Mouse (Mus musculus): ENCODE measurements at regions not wholly inside any gene's neighbourhood (a gene's known extent, or its start where the extent isn't known, plus 50 kb on each side); places are given as distances from the start of the nearest gene placed in this dataset.

DNA sequence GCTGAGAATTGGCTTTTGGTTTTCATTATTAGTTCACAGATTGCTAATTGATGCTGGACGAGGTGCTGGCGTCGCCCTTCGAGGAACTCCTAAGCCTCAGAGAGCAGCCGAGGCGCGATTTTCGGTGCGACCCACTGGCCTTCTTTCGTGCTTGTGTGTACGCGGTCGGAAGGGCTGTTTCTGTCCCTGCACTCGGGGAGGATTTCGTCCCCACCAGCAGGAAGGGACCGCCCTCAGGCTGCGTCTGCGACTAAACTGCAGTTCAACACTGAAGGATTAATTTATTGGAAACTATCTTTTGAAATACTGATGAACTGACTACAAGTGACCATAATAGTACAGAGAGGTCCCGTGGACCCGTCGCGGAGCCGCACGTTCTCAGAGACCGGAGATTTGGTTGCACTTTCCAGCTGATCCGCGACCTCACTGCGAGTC, 228.4 kb upstream of the Sall1 start:
- no peaks in the 10 kb centered on the region for H3K4me1 ChIP-seq (ENCODE audit: control insufficient read depth, low read depth, low read length)
- H3K27ac ChIP-seq (ENCODE audit: low read length), result no peak overlapping the region
- H3K4me3 ChIP-seq (ENCODE audit: low read depth, low read length), result peak overlapping the region; percentile 38
- no peaks in the 10 kb centered on the region for H3K36me3 ChIP-seq (ENCODE audit: control insufficient read depth, insufficient read depth)
- H3K9ac ChIP-seq (ENCODE audit: low read depth, low read length), result no peak overlapping the region
- H3K27me3 ChIP-seq (ENCODE audit: control insufficient read depth, insufficient read depth, low read depth, low read length), result no peaks in the 10 kb centered on the region; the same call in 1 of the 2 replicates
- no peak for ATAC-seq (ENCODE audit: low read depth)
- H3K4me2 ChIP-seq (ENCODE audit: low read depth, low read length), result peak overlapping the region; percentile 39
- no peaks in the 10 kb centered on the region for H3K9me3 ChIP-seq (replicated peaks; ENCODE audit: control insufficient read depth, low read length)
- 2% methylated on average over 28 of the region's 28 CpGs for WGBS (ENCODE audit: insufficient replicate concordance)

DNA sequence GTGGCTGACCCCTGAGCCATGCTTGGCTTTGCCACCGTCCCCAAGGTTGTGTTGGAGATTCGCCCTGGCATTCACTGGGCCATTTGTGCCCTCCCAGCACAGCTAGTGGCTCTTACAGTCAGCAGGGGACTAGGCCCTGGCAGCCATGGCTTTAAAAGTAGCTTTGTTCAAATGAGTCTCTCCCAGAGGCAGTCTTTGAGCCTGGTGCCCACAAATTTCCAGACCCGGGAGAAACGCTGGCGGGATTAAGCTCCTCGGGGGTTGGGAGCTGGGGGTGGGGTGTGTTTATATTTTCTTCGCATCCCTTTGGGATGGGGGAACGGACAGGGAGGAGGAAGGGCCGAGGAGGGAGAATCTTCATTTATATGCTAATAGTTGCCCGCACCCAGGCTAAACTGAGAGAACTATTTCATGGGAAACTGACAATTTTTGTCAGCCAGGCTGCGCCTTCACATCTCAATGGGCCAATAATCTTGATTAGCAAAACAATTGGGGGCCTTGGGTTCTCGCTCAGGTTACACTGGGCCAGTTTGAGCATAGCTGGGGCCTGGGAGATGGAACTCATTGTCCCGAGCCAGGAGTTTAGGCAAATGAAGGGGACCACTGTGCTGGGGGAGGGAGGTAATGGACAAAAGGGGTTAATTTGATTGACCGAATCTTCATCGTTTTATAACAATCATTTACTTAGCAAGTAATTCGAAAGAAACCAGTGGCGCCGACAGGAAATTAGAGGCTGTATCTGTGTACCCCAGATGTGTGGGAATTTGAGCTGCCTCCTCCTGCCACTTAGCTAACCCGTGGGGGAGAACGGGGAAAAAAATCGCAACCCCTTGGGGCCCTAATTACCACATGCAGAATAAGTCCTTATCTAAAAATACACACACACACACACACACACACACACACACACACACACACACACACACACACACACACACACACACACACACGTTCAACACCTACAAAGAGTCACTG, 227.7 kb upstream of the Sall1 start:
- ATAC-seq (ENCODE audit: low read depth), result no peak
- Histone ChIP-seq H3K4me1 (ENCODE audit: control insufficient read depth, low read depth, low read length) (no peaks in the 10 kb centered on the region), H3K27ac (ENCODE audit: low read length) (no peak overlapping the region), H3K4me2 (ENCODE audit: low read depth, low read length) (peak overlapping the region; percentile 39; the same call in 1 of the 2 replicates), H3K9ac (ENCODE audit: low read depth, low read length) (no peak overlapping the region), H3K9me3 (replicated peaks; ENCODE audit: control insufficient read depth, low read length) (no peaks in the 10 kb centered on the region), H3K36me3 (ENCODE audit: control insufficient read depth, insufficient read depth) (no peaks in the 10 kb centered on the region), H3K4me3 (ENCODE audit: low read depth, low read length) (no peak overlapping the region), H3K27me3 (ENCODE audit: control insufficient read depth, insufficient read depth, low read depth, low read length) (no peaks in the 10 kb centered on the region; the same call in 1 of the 2 replicates)
- WGBS (ENCODE audit: insufficient replicate concordance), result 22% methylated on average over 21 of the region's 22 CpGs

DNA sequence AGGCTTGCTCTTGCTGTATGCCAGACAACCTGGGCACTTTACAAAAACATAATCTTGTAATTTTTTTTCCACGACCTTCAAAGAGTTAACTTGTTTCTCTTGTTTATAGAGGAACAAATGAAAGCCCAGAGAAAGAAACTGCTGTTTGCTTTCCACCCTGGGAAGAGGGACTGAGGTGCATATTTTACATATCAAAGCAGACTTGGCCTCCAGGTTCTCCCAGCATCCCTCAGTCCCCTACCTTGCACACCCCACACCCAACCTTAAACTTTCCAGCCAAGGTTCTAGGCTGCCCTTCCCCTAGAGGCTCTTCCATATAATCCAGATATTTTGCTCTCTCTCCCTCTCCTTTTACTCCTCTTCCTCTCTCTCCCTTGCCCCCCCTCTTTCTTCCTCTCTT, 226.0 kb upstream of the Sall1 start:
- Histone ChIP-seq H3K4me1 (ENCODE audit: control insufficient read depth, low read depth, low read length) (no peaks in the 10 kb centered on the region), H3K9me3 (replicated peaks; ENCODE audit: control insufficient read depth, low read length) (no peaks in the 10 kb centered on the region), H3K4me2 (ENCODE audit: low read depth, low read length) (no peak overlapping the region), H3K27me3 (ENCODE audit: control insufficient read depth, insufficient read depth, low read depth, low read length) (no peaks in the 10 kb centered on the region; the same call in 1 of the 2 replicates), H3K4me3 (ENCODE audit: low read depth, low read length) (no peak overlapping the region), H3K27ac (ENCODE audit: low read length) (no peak overlapping the region), H3K36me3 (ENCODE audit: control insufficient read depth, insufficient read depth) (no peaks in the 10 kb centered on the region), H3K9ac (ENCODE audit: low read depth, low read length) (no peak overlapping the region)
- 21% methylated on average over 1 of the region's 1 CpGs for WGBS (ENCODE audit: insufficient replicate concordance)
- no peak for ATAC-seq (ENCODE audit: low read depth)

DNA sequence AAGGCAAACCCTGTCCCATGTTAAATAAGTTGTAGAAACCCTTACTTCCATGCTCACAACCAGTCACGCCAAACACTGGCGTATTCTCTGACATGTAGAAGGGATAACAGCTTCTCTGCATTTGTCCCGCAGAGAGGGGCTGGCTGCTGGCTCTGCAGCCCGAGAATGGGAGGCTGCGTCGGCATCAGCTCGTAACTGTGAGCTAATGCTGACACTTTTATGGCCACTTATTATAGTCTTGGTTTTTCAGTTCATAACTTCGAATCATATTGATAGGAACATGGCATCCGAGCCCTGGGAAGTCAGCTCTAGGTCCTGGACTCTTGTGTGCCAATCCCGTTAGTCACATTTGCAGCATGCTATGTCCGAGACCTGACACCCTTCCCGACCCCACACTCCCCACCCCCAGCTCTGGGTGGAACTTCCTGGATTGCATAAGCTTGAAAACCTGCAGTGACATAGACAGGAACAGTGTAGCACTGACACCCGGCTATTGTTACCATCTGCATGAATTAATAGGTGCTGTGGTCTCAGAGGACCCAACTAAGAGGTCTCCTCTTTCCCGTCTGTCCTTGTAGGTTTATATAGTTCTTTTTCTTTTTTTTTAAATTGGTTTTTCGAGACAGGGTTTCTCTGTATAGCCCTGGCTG, 217.3 kb upstream of the Sall1 start:
- no peaks in the 10 kb centered on the region for H3K9me3 ChIP-seq (replicated peaks; ENCODE audit: control insufficient read depth, low read length)
- H3K36me3 ChIP-seq (ENCODE audit: control insufficient read depth, insufficient read depth), result no peaks in the 10 kb centered on the region
- no peak overlapping the region for H3K4me3 ChIP-seq (ENCODE audit: low read depth, low read length)
- 43% methylated on average over 15 of the region's 15 CpGs for WGBS (ENCODE audit: insufficient replicate concordance)
- no peak for ATAC-seq (ENCODE audit: low read depth)
- no peaks in the 10 kb centered on the region for H3K4me1 ChIP-seq (ENCODE audit: control insufficient read depth, low read depth, low read length)
- no peak overlapping the region for H3K27ac ChIP-seq (ENCODE audit: low read length)
- H3K9ac ChIP-seq (ENCODE audit: low read depth, low read length), result no peak overlapping the region
- no peaks in the 10 kb centered on the region for H3K27me3 ChIP-seq (ENCODE audit: control insufficient read depth, insufficient read depth, low read depth, low read length)
- no peak overlapping the region for H3K4me2 ChIP-seq (ENCODE audit: low read depth, low read length)

DNA sequence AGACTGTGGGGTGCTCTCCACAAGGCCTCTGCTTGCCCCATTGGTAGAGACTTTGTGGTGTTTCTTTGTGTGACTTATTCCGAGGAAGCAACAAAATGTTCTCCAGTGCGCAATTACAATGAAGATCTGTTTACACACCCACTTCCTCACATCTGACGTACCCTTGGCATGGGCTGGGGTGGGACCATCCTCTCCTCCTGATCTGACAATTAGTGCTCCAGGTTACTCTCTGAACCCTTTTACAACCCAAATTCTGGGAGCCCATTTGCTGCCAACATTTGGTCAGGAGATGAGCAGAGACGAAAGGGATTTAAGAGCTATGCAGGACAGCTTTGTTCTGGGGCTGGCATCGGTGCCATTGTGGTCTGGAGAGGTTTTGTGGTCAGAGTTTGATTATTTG, 215.9 kb upstream of the Sall1 start:
- ATAC-seq (ENCODE audit: low read depth), result no peak
- 55% methylated on average over 5 of the region's 5 CpGs for WGBS (ENCODE audit: insufficient replicate concordance)
- H3K27ac ChIP-seq (ENCODE audit: low read length), result no peak overlapping the region
- H3K27me3 ChIP-seq (ENCODE audit: control insufficient read depth, insufficient read depth, low read depth, low read length), result no peaks in the 10 kb centered on the region
- H3K9ac ChIP-seq (ENCODE audit: low read depth, low read length), result no peak overlapping the region
- no peaks in the 10 kb centered on the region for H3K4me1 ChIP-seq (ENCODE audit: control insufficient read depth, low read depth, low read length)
- H3K9me3 ChIP-seq (replicated peaks; ENCODE audit: control insufficient read depth, low read length), result no peaks in the 10 kb centered on the region
- no peak overlapping the region for H3K4me3 ChIP-seq (ENCODE audit: low read depth, low read length)
- no peak overlapping the region for H3K4me2 ChIP-seq (ENCODE audit: low read depth, low read length)
- no peaks in the 10 kb centered on the region for H3K36me3 ChIP-seq (ENCODE audit: control insufficient read depth, insufficient read depth)

DNA sequence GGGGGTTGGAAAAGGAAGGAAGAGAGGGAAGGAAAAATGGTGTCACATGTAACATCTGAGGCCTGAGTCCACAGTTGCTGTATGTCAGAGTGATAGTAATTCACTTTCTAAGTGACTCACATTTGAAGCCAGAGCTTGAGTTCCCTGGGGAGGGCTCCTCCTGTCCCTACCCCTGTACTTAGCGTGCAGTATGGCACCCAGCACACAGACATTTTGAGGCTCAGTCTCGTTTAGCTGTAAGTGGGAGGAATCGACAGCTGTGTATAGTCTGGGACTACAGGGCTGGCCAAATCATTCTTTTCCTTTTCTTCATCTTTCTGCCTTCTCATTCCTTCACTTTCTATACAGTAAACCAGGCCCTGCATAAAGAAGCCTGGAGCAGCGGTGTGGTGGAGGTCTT, 202.4 kb upstream of the Sall1 start:
- H3K9ac ChIP-seq (ENCODE audit: low read depth, low read length), result no peak overlapping the region
- H3K27ac ChIP-seq (ENCODE audit: low read length), result no peak overlapping the region
- H3K9me3 ChIP-seq (replicated peaks; ENCODE audit: control insufficient read depth, low read length), result no peaks in the 10 kb centered on the region
- no peak overlapping the region for H3K4me3 ChIP-seq (ENCODE audit: low read depth, low read length)
- no peak overlapping the region for H3K4me2 ChIP-seq (ENCODE audit: low read depth, low read length)
- no peaks in the 10 kb centered on the region for H3K36me3 ChIP-seq (ENCODE audit: control insufficient read depth, insufficient read depth)
- WGBS (ENCODE audit: insufficient replicate concordance), result 54% methylated on average over 4 of the region's 4 CpGs
- H3K27me3 ChIP-seq (ENCODE audit: control insufficient read depth, insufficient read depth, low read depth, low read length), result peaks cover 7% of the 10 kb centered on the region
- no peaks in the 10 kb centered on the region for H3K4me1 ChIP-seq (ENCODE audit: control insufficient read depth, low read depth, low read length)
- ATAC-seq (ENCODE audit: low read depth), result no peak

DNA sequence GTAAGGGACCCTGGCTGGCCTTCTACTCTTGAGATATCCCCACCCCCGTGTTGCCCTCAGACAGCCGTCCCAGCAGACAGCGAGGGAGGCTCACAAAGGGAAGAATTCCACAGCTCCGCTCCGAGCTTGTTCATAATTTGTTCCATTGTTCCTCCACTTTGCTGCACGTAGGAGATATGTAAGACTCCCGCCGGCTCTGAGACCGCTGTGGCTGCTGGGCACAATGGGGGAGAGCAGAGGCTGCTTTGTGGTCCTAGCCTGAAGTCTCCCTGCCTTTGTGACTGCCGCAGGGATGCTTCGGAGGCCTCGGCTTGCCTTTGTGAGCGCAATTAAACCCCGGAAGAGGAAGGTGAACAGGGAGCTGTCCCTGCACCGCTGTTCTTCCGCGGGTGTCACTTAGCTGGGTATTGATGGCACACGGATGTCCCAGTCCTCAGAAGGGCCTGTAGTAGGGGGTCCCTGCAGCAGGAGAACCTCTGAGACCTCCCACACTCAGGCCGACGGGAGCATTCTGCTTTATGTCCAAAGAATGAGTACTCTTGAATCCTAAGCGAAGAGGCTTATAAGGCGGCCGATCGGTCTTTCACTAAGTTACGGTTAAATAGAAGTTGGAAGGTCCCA, 201.3 kb upstream of the Sall1 start:
- Histone ChIP-seq H3K36me3 (ENCODE audit: control insufficient read depth, insufficient read depth) (no peaks in the 10 kb centered on the region), H3K9me3 (replicated peaks; ENCODE audit: control insufficient read depth, low read length) (no peaks in the 10 kb centered on the region), H3K27ac (ENCODE audit: low read length) (no peak overlapping the region), H3K9ac (ENCODE audit: low read depth, low read length) (no peak overlapping the region), H3K4me3 (ENCODE audit: low read depth, low read length) (no peak overlapping the region), H3K27me3 (ENCODE audit: control insufficient read depth, insufficient read depth, low read depth, low read length) (peaks cover 7% of the 10 kb centered on the region), H3K4me2 (ENCODE audit: low read depth, low read length) (no peak overlapping the region), H3K4me1 (ENCODE audit: control insufficient read depth, low read depth, low read length) (no peaks in the 10 kb centered on the region)
- 23% methylated on average over 25 of the region's 25 CpGs for WGBS (ENCODE audit: insufficient replicate concordance)
- no peak for ATAC-seq (ENCODE audit: low read depth)

DNA sequence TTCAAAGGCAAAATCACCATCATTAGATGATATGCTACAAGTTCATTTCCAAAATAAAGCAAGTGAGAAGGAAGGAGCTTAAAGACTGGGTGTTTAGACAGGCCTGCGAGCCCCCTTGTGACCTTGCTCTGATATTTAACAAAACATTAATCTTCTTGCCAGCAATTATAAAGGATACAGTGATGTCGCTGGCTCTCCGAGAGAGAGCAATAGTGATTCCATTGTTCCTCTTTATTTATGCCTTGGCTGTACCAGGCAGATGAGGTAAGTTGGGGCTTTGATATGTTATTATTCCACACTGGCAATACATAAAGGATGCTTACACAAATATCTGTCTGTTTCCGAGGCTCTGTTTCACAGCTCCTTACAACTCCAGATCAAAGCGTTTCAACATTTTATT, 197.7 kb upstream of the Sall1 start:
- H3K27me3 ChIP-seq (ENCODE audit: control insufficient read depth, insufficient read depth, low read depth, low read length), result peaks cover 7% of the 10 kb centered on the region
- H3K9me3 ChIP-seq (replicated peaks; ENCODE audit: control insufficient read depth, low read length), result no peaks in the 10 kb centered on the region
- no peak overlapping the region for H3K4me3 ChIP-seq (ENCODE audit: low read depth, low read length)
- H3K4me2 ChIP-seq (ENCODE audit: low read depth, low read length), result no peak overlapping the region
- H3K27ac ChIP-seq (ENCODE audit: low read length), result no peak overlapping the region
- ATAC-seq (ENCODE audit: low read depth), result no peak
- no peaks in the 10 kb centered on the region for H3K4me1 ChIP-seq (ENCODE audit: control insufficient read depth, low read depth, low read length)
- H3K36me3 ChIP-seq (ENCODE audit: control insufficient read depth, insufficient read depth), result no peaks in the 10 kb centered on the region
- no peak overlapping the region for H3K9ac ChIP-seq (ENCODE audit: low read depth, low read length)
- 46% methylated on average over 5 of the region's 5 CpGs for WGBS (ENCODE audit: insufficient replicate concordance)
